Mouse (Mus musculus) heart, adult 2 months (tissue): Measurements from ENCODE around the gene Abcd3. TPM values are rescaled to one million over a fixed set of nuclear protein-coding genes. Genes with fewer than 3 reads are reported as not detected.

ENCODE experiments used
- DNase-seq, 2 experiments: peaks; one replicate each; pipeline ENCODE4 v3.0.0; 2021
- H3K27ac ChIP-seq: fragments of 200-600 bp; 2 replicates; pipeline ENCODE4 v1.8.1; 2022
- H3K27me3 ChIP-seq: fragments of 200-500 bp; 2 replicates; pipeline ENCODE4 v1.6.1; 2012; ENCODE audit warnings: mild to moderate bottlenecking, low read length, inconsistent platforms, mixed read lengths; ENCODE audit not compliant: control insufficient read depth, insufficient read depth
- H3K36me3 ChIP-seq: fragments of 200-500 bp; 2 replicates; pipeline ENCODE4 v1.6.1; 2012; ENCODE audit warnings: low read length, inconsistent platforms; ENCODE audit not compliant: control insufficient read depth, insufficient read depth
- H3K4me1 ChIP-seq: fragments of 200-500 bp; 2 replicates; pipeline ENCODE4 v1.6.1; 2011; ENCODE audit warnings: low read length; ENCODE audit not compliant: control insufficient read depth, insufficient read depth
- H3K4me3 ChIP-seq: fragments of 200-600 bp; 2 replicates; pipeline ENCODE4 v1.8.1; 2022
- H3K79me2 ChIP-seq: fragments of 200-500 bp; replicated peaks from 2 replicates; pipeline ENCODE4 v1.6.1; 2012; ENCODE audit warnings: mild to moderate bottlenecking, inconsistent platforms, low read length, moderate library complexity, mixed read lengths; ENCODE audit not compliant: control insufficient read depth, insufficient read depth
- H3K9ac ChIP-seq: fragments of 200-500 bp; 2 replicates; pipeline ENCODE4 v1.6.1; 2012; ENCODE audit warnings: low read depth, mild to moderate bottlenecking, control low read depth, inconsistent platforms, low read length, mixed read lengths
- CTCF ChIP-seq: fragments of 200-600 bp; IDR thresholded peaks from 2 replicates; pipeline ENCODE4 v1.8.1; 2022; ENCODE audit warnings: antibody characterized with exemption, mild to moderate bottlenecking, moderate library complexity
- EP300 ChIP-seq: fragments of 200-500 bp; IDR thresholded peaks from 2 replicates; pipeline ENCODE4 v1.6.1; 2011; ENCODE audit warnings: low read depth, low read length, control low read depth; ENCODE audit not compliant: insufficient read depth
- POLR2A ChIP-seq: fragments of 200-500 bp; IDR thresholded peaks from 2 replicates; pipeline ENCODE4 v1.6.1; 2011; ENCODE audit warnings: mild to moderate bottlenecking, low read depth, low read length, control low read depth; ENCODE audit not compliant: insufficient read depth
- WGBS: fragments of 180-500 bp; shearing (Covaris S2); methylation state at CpG from one replicate; pipeline ENCODE4 v1.1.7; 2018; 5-methylcytosine and 5-hydroxymethylcytosine counted together
- intact Hi-C: fragments of 180-260 bp; cut with DNase I; formaldehyde crosslinking; loops from one replicate; pipeline ENCODE4 v1.15.1; 2025
- polyA plus RNA-seq: library from polyadenylated mRNA; depleted of rRNA; stranded (reverse); fragments of >200 nt; gene quantifications from 2 replicates; pipeline ENCODE4 v1.2.3, GENCODE M21; 2012
- total RNA-seq, 2 experiments: library from RNA; stranded (reverse); gene quantifications; 2 replicates each; pipeline ENCODE4 v1.2.3; 2021

Abcd3 gene
- total and polyA plus RNA-seq, 3 experiments = 19.5 to 78.9 (median 73.6) TPM

GRCm38 (mm10) chr3:121722971-121723844 lies 91.9 kb downstream of the Abcd3 start, which contains the start of gene F3:
Gene F3, plus strand, starts transcription at chr3:121723537.
- H3K27ac ChIP-seq = peak within 1 kb of the TSS; percentile 91
- H3K4me3 ChIP-seq = peak within 1 kb of the TSS; percentile 56
- H3K36me3 ChIP-seq = 0 out of 2 replicates have a peak, but pooled peaks cover 2% of the 10 kb centered on the region
- peaks cover 2% of the 10 kb centered on the region; the same call in 1 of the 2 replicates for H3K79me2 ChIP-seq
- H3K9ac ChIP-seq = peak within 1 kb of the TSS; percentile 67
- peak; percentile 84 to 86 for DNase-seq
- H3K4me1 ChIP-seq = peaks cover 2% of the 10 kb centered on the region
- intact Hi-C loops = loop anchor here (5.0 kb wide), 1 partner anchor 86 kb away; no protein-coding TSS in a partner anchor
- TF ChIP-seq EP300 (no peak), POLR2A (peak; percentile 27; the same call in 1 of the 2 replicates), CTCF (peak; percentile 73)
- peaks cover 1% of the 10 kb centered on the region; the same call in 1 of the 2 replicates for H3K27me3 ChIP-seq
- WGBS = under 1% methylated on average over 70 of the region's 73 CpGs

- H3K79me2 ChIP-seq = no peaks in the 10 kb centered on the region
- H3K4me3 ChIP-seq = no peak overlapping the region
- H3K27me3 ChIP-seq = peaks cover 1% of the 10 kb centered on the region; the same call in 1 of the 2 replicates
- intact Hi-C loops = loop anchor here (5.0 kb wide), 1 partner anchor 84 kb away; no protein-coding TSS in a partner anchor
- H3K27ac ChIP-seq = no peak overlapping the region
- TF ChIP-seq CTCF (no peak), EP300 (no peak), POLR2A (no peak)
- DNase-seq = no peak
- WGBS = 68% methylated on average over 7 of the region's 7 CpGs
- no peak overlapping the region for H3K9ac ChIP-seq
- 0 out of 2 replicates have a peak, but pooled peaks cover 2% of the 10 kb centered on the region for H3K36me3 ChIP-seq
- H3K4me1 ChIP-seq = peaks cover under 1% of the 10 kb centered on the region
Measured at GRCm38 (mm10) chr3:121721691-121722070, 93.4 kb downstream of the Abcd3 start.

GRCm38 (mm10) chr3:121720801-121721690 lies 94.1 kb downstream of the Abcd3 start:
- WGBS = 66% methylated on average over 14 of the region's 14 CpGs
- no peak overlapping the region for H3K4me3 ChIP-seq
- H3K27ac ChIP-seq = no peak overlapping the region
- DNase-seq = no peak
- H3K27me3 ChIP-seq = peaks cover 1% of the 10 kb centered on the region; the same call in 1 of the 2 replicates
- no peak for TF ChIP-seq EP300
- no peak for TF ChIP-seq POLR2A
- TF ChIP-seq CTCF = no peak
- intact Hi-C loops = loop anchor here (5.0 kb wide), 1 partner anchor 84 kb away; no protein-coding TSS in a partner anchor
- no peaks in the 10 kb centered on the region; the same call in 1 of the 2 replicates for H3K4me1 ChIP-seq
- 0 out of 2 replicates have a peak, but pooled peaks cover 2% of the 10 kb centered on the region for H3K36me3 ChIP-seq
- H3K79me2 ChIP-seq = no peaks in the 10 kb centered on the region
- no peak overlapping the region for H3K9ac ChIP-seq

GRCm38 (mm10) chr3:121719701-121720100 lies 95.4 kb downstream of the Abcd3 start:
- WGBS = 87% methylated on average over 3 of the region's 3 CpGs
- Histone ChIP-seq H3K4me3 (no peak overlapping the region), H3K27ac (no peak overlapping the region; the same call in 1 of the 2 replicates), H3K36me3 (no peaks in the 10 kb centered on the region), H3K79me2 (no peaks in the 10 kb centered on the region), H3K27me3 (peaks cover 1% of the 10 kb centered on the region; the same call in 1 of the 2 replicates), H3K9ac (no peak overlapping the region), H3K4me1 (no peaks in the 10 kb centered on the region; the same call in none of the 2 replicates)
- DNase-seq = no peak
- intact Hi-C loops = loop anchor here (5.0 kb wide), 1 partner anchor 82 kb away; no protein-coding TSS in a partner anchor
- no peak for TF ChIP-seq POLR2A
- TF ChIP-seq EP300 = no peak
- no peak for TF ChIP-seq CTCF

GRCm38 (mm10) chr3:121718679-121719078 lies 96.4 kb downstream of the Abcd3 start:
- Histone ChIP-seq H3K27ac (no peak overlapping the region), H3K9ac (no peak overlapping the region), H3K4me1 (peaks cover 3% of the 10 kb centered on the region), H3K79me2 (no peaks in the 10 kb centered on the region), H3K36me3 (no peaks in the 10 kb centered on the region), H3K4me3 (no peak overlapping the region), H3K27me3 (no peaks in the 10 kb centered on the region)
- intact Hi-C loops = no loop called here
- no peak for DNase-seq
- TF ChIP-seq CTCF (no peak), POLR2A (no peak), EP300 (no peak)
- 79% methylated on average over 8 of the region's 8 CpGs for WGBS
